Mouse (Mus musculus) G1E (cell line): Measurements from ENCODE around the gene Lhfpl4.

Experiments
- CTCF ChIP-seq: IDR thresholded peaks from 2 replicates; pipeline ENCODE4 v1.5.1; 2012; ENCODE audit warnings: low read depth, low read length, inconsistent platforms, mixed read lengths
- GATA1 ChIP-seq: IDR thresholded peaks from 2 replicates; pipeline ENCODE4 v1.6.1; 2012; ENCODE audit warnings: borderline replicate concordance, low read length, inconsistent platforms, mixed read lengths
- POLR2AphosphoS5 ChIP-seq: IDR thresholded peaks from 2 replicates; pipeline ENCODE4 v1.6.1; 2012; ENCODE audit warnings: low read depth, low read length, inconsistent platforms; ENCODE audit not compliant: insufficient replicate concordance
- TAL1 ChIP-seq: conservative IDR thresholded peaks from 2 replicates; pipeline ENCODE4 v1.6.1; 2012; ENCODE audit warnings: low read depth, low read length, inconsistent platforms, mixed read lengths

DNA sequence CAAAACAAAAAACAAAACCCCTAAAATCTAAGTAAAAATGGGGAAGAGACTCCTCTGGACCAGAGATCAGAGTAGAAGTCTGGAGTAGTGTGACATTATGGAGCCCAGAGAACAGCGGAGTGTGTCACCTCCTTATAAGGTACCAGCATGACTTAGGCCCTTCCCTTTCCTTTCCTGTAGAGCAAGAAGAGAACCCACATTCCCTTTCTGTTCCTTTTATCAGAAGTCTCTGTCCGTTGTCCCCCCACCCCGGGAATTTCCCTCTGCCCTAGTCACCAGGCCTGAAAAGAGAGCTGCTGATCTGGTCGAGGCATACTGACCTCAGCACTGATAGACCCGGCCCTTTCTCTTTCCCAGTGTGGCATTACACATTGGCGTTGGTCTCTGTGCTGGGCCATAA, 43.3 kb upstream of the Lhfpl4 start:
- TF ChIP-seq CTCF (no peak), GATA1 (no peak), POLR2AphosphoS5 (no peak), TAL1 (no peak)
